Mouse (Mus musculus) lung, adult 2 months (tissue): ENCODE measurements around the gene Xlr3c. TPM values are rescaled to one million over a fixed set of nuclear protein-coding genes. Genes with fewer than 3 reads are reported as not detected.

ENCODE experiments used
- polyA plus RNA-seq: library from polyadenylated mRNA; depleted of rRNA; stranded (reverse); fragments of >200 nt; gene quantifications from 2 replicates; pipeline ENCODE4 v1.2.3, GENCODE M21; 2012; rRNA removed

The Xlr3c gene
- polyA plus RNA-seq, 1 experiment = not detected

Other genes with a start within 250 kb of the Xlr3c start
- gene Pnma5, start 228.3 kb downstream of the Xlr3c start, polyA plus RNA-seq = not detected in 2 replicates
- gene Pnma3, start 200.6 kb downstream of the Xlr3c start, polyA plus RNA-seq = not detected in 2 replicates
- 0.10 TPM in 1 of 2 replicates, not detected in the other for gene Xlr4a, start 182.9 kb downstream of the Xlr3c start, polyA plus RNA-seq
- 0.82 and 0.98 TPM in 2 replicates for gene Xlr3a, start 168.3 kb downstream of the Xlr3c start, polyA plus RNA-seq
- gene Gm14685, start 148.3 kb downstream of the Xlr3c start, polyA plus RNA-seq = 0.65 and 0.71 TPM in 2 replicates
- gene Xlr5b, start 116.6 kb downstream of the Xlr3c start, polyA plus RNA-seq = not detected in 2 replicates
- 0.09 TPM in 1 of 2 replicates, not detected in the other for gene DXBay18, start 115.9 kb downstream of the Xlr3c start, polyA plus RNA-seq
- gene Spin2d, start 88.4 kb downstream of the Xlr3c start, polyA plus RNA-seq = not detected in 2 replicates
- gene Xlr3b, start 73.2 kb downstream of the Xlr3c start, polyA plus RNA-seq = 0.54 and 2.7 TPM in 2 replicates
- 0.27 and 0.80 TPM in 2 replicates for gene Xlr4b, start 51.1 kb downstream of the Xlr3c start, polyA plus RNA-seq
- 11.7 and 15.1 TPM in 2 replicates for gene F8a, start 37.1 kb downstream of the Xlr3c start, polyA plus RNA-seq
- 0.08 and 0.79 TPM in 2 replicates for gene Xlr4c, start 22.3 kb downstream of the Xlr3c start, polyA plus RNA-seq
- gene Xlr5a, start 27.6 kb upstream of the Xlr3c start, polyA plus RNA-seq = not detected in 2 replicates
- not detected in 2 replicates for gene Xlr5c, start 27.6 kb upstream of the Xlr3c start, polyA plus RNA-seq
- not detected in 2 replicates for gene Gm45015, start 71.5 kb upstream of the Xlr3c start, polyA plus RNA-seq
- 10.7 and 14.7 TPM in 2 replicates for gene Zfp275, start 77.2 kb upstream of the Xlr3c start, polyA plus RNA-seq
- 0.05 TPM in 1 of 2 replicates, not detected in the other for gene Gm18336, start 133.3 kb upstream of the Xlr3c start, polyA plus RNA-seq
- 0.06 and 0.32 TPM in 2 replicates for gene Zfp92, start 145.7 kb upstream of the Xlr3c start, polyA plus RNA-seq
- gene Trex2, start 170.0 kb upstream of the Xlr3c start, polyA plus RNA-seq = 1.1 and 115 TPM in 2 replicates
- gene Haus7, start 193.7 kb upstream of the Xlr3c start, polyA plus RNA-seq = 9.2 and 14.1 TPM in 2 replicates
- gene Bgn, start 218.2 kb upstream of the Xlr3c start, polyA plus RNA-seq = 656 and 780 TPM in 2 replicates
- gene Atp2b3, start 237.7 kb upstream of the Xlr3c start, polyA plus RNA-seq = 0.04 TPM in 1 of 2 replicates, not detected in the other